Comparison of ENCODE assay signal across 10 mouse cellular contexts in genomic region chr15:82144157-82144556, GRCm38 (mm10). TPM values are rescaled to one million over a fixed set of nuclear protein-coding genes. Genes with fewer than 3 reads are reported as not detected.
DNase-seq lines count a peak whose midpoint lies in the region; ATAC-seq and TF ChIP-seq lines count a peak whose summit lies in the region.
"Had no signal": no experiment of that assay in that cellular context is flagged by ENCODE, and none has a peak within 500 bp of the region (broad histone marks: within the 10 kb centered on the region; RNA-seq: fewer than 3 reads in every experiment).

No protein-coding gene starts in this region.

- H3K4me2 ChIP-seq in lung, postnatal 0 days (replicated peaks; ENCODE audit: low read depth, low read length), result no peak overlapping the region
- H3K4me2 ChIP-seq in liver, embryonic 13.5 days, result no peak overlapping the region
- H3K4me2 ChIP-seq in neural tube, embryonic 15.5 days, result no peak overlapping the region
- H3K4me2 ChIP-seq: lung, embryonic 15.5 days had no signal

- H3K27ac ChIP-seq in lung, postnatal 0 days (ENCODE audit: low read length), result peak overlapping the region; percentile 20; the same call in 1 of the 2 replicates
- H3K27ac ChIP-seq in hindbrain, embryonic 10.5 days, result peak overlapping the region; percentile 99
- H3K27ac ChIP-seq in liver, embryonic 13.5 days, result peak overlapping the region; percentile 56
- H3K27ac ChIP-seq in neural tube, embryonic 15.5 days (replicated peaks), result peak overlapping the region; percentile 97; the same call in 1 of the 2 replicates

- no peak overlapping the region for H3K4me3 ChIP-seq in lung, postnatal 0 days (ENCODE audit: low read depth, low read length)
- H3K4me3 ChIP-seq in lung, adult 2 months (replicated peaks; ENCODE audit: extremely low read depth, low read depth, low read length), result no peak overlapping the region
- no peak overlapping the region for H3K4me3 ChIP-seq in hindbrain, embryonic 10.5 days
- no peak overlapping the region for H3K4me3 ChIP-seq in liver, embryonic 13.5 days (replicated peaks)
- H3K4me3 ChIP-seq in neural tube, embryonic 15.5 days (replicated peaks), result no peak overlapping the region
- H3K4me3 ChIP-seq: lung, embryonic 15.5 days had no signal

- H3K9me3 ChIP-seq in lung, postnatal 0 days (ENCODE audit: low read length), result no peaks in the 10 kb centered on the region
- H3K9me3 ChIP-seq in hindbrain, embryonic 10.5 days, result no peaks in the 10 kb centered on the region
- no peaks in the 10 kb centered on the region for H3K9me3 ChIP-seq in liver, embryonic 13.5 days (replicated peaks)
- H3K9me3 ChIP-seq in neural tube, embryonic 15.5 days (replicated peaks), result no peaks in the 10 kb centered on the region
- H3K9me3 ChIP-seq: lung, embryonic 15.5 days had no signal

- H3K27me3 ChIP-seq in lung, postnatal 0 days (replicated peaks; ENCODE audit: insufficient read depth, low read length), result no peaks in the 10 kb centered on the region
- H3K27me3 ChIP-seq in hindbrain, embryonic 10.5 days (ENCODE audit: insufficient read depth, poor library complexity, severe bottlenecking), result no peaks in the 10 kb centered on the region
- no peaks in the 10 kb centered on the region for H3K27me3 ChIP-seq in liver, embryonic 13.5 days
- H3K27me3 ChIP-seq in neural tube, embryonic 15.5 days (replicated peaks), result no peaks in the 10 kb centered on the region
- H3K27me3 ChIP-seq: lung, embryonic 15.5 days had no signal

- 80% methylated on average over 5 of the region's 5 CpGs for WGBS in lung, postnatal 0 days
- 60% methylated on average over 5 of the region's 5 CpGs for WGBS in lung, adult 2 months
- WGBS in hindbrain, embryonic 10.5 days, result 89% methylated on average over 5 of the region's 5 CpGs
- 75% methylated on average over 5 of the region's 5 CpGs for WGBS in liver, embryonic 13.5 days (ENCODE audit: insufficient replicate concordance)
- 84% methylated on average over 5 of the region's 5 CpGs for WGBS in neural tube, embryonic 15.5 days

- 0 out of 2 replicates have a peak, but pooled peaks cover 2% of the 10 kb centered on the region for H3K36me3 ChIP-seq in lung, postnatal 0 days (ENCODE audit: insufficient read depth, low read length)
- H3K36me3 ChIP-seq in hindbrain, embryonic 10.5 days, result peaks cover 20% of the 10 kb centered on the region
- H3K36me3 ChIP-seq in liver, embryonic 13.5 days, result peaks cover 18% of the 10 kb centered on the region
- H3K36me3 ChIP-seq in neural tube, embryonic 15.5 days, result peaks cover 6% of the 10 kb centered on the region

- DNase-seq in lung, postnatal 0 days (ENCODE audit: low spot score), result peak; percentile 65
- DNase-seq in lung, adult 2 months, result no peak
- DNase-seq in hindbrain, embryonic 10.5 days (ENCODE audit: low spot score), result no peak
- no peak for DNase-seq in liver, embryonic 13.5 days
- DNase-seq in adrenal gland, postnatal 14 days, result no peak
- no peak for DNase-seq in heart, adult 11 months
- DNase-seq: gastrocnemius, postnatal 14 days had no signal

- no peak for TF ChIP-seq CTCF in lung, postnatal 0 days (IDR thresholded peaks at IDR 0.05)
- TF ChIP-seq CTCF in lung, adult 2 months (IDR thresholded peaks at IDR 0.05; ENCODE audit: insufficient read depth, low read length), result no peak

- TF ChIP-seq EP300 in lung, postnatal 0 days (IDR thresholded peaks at IDR 0.05), result 0 out of 2 replicates have a peak, but pooled peaks have one; percentile 18

- H3K9ac ChIP-seq in lung, postnatal 0 days (replicated peaks; ENCODE audit: low read depth), result no peak overlapping the region; the same call in 1 of the 2 replicates
- no peak overlapping the region for H3K9ac ChIP-seq in liver, embryonic 13.5 days
- H3K9ac ChIP-seq in neural tube, embryonic 15.5 days (replicated peaks), result no peak overlapping the region
- H3K9ac ChIP-seq: lung, embryonic 15.5 days had no signal

- no peak for ATAC-seq in lung, postnatal 0 days
- ATAC-seq in liver, embryonic 13.5 days (ENCODE audit: low read depth), result no peak
- no peak for ATAC-seq in neural tube, embryonic 15.5 days (ENCODE audit: low FRiP score)
- no peak for ATAC-seq in CD4-positive, CD25-positive, alpha-beta regulatory T cell, adult 4 months

- no peak for TF ChIP-seq POLR2A in lung, adult 2 months (IDR thresholded peaks at IDR 0.05; ENCODE audit: borderline replicate concordance, extremely low read depth, low read depth, low read length)

- H3K4me1 ChIP-seq in lung, postnatal 0 days (ENCODE audit: insufficient read depth, low read depth, low read length), result peaks cover 13% of the 10 kb centered on the region; the same call in 1 of the 2 replicates
- peaks cover 10% of the 10 kb centered on the region for H3K4me1 ChIP-seq in lung, adult 2 months (ENCODE audit: control insufficient read depth, insufficient read depth, low read length)
- H3K4me1 ChIP-seq in hindbrain, embryonic 10.5 days (replicated peaks), result peaks cover 49% of the 10 kb centered on the region
- H3K4me1 ChIP-seq in liver, embryonic 13.5 days (replicated peaks), result peaks cover 59% of the 10 kb centered on the region
- peaks cover 31% of the 10 kb centered on the region for H3K4me1 ChIP-seq in neural tube, embryonic 15.5 days

RNA-seq across cellular contexts. Expression of gene Srebf2, which starts 2.8 kb away (rescaled TPM):
- 113 and 115 TPM in 2 replicates for polyA plus RNA-seq in lung, postnatal 0 days (2015; fragmentation: Nextera tagmentation; extraction: Ambion mirVana)
- polyA plus RNA-seq in lung, adult 2 months (2012; rRNA removed), result 261 and 292 TPM in 2 replicates
- 211 and 242 TPM in 2 replicates for polyA plus RNA-seq in hindbrain, embryonic 10.5 days (2016; fragmentation: Nextera tagmentation; extraction: Ambion mirVana)
- polyA plus RNA-seq in liver, embryonic 13.5 days (2015; fragmentation: Nextera tagmentation; extraction: Ambion mirVana), result 64.2 and 70.2 TPM in 2 replicates
- polyA plus RNA-seq in neural tube, embryonic 15.5 days (2015; fragmentation: Nextera tagmentation; extraction: Ambion mirVana), result 187 and 190 TPM in 2 replicates
- 46.9 and 49.2 TPM in 2 replicates for total RNA-seq in adrenal gland, postnatal 14 days (2021)
- polyA plus RNA-seq in CD4-positive, CD25-positive, alpha-beta regulatory T cell, adult 4 months (2017; shearing (Covaris generic)), result 10 to 100 TPM; 32.2 to 56.0 TPM

RNA-seq across cellular contexts. Expression of gene Ccdc134, which starts 16.4 kb away (rescaled TPM):
- polyA plus RNA-seq in lung, postnatal 0 days (2015; fragmentation: Nextera tagmentation; extraction: Ambion mirVana), result 10.4 and 10.8 TPM in 2 replicates
- polyA plus RNA-seq in lung, adult 2 months (2012; rRNA removed), result 7.9 and 10.9 TPM in 2 replicates
- polyA plus RNA-seq in hindbrain, embryonic 10.5 days (2016; fragmentation: Nextera tagmentation; extraction: Ambion mirVana), result 19.6 and 23.4 TPM in 2 replicates
- 8.2 and 9.9 TPM in 2 replicates for polyA plus RNA-seq in liver, embryonic 13.5 days (2015; fragmentation: Nextera tagmentation; extraction: Ambion mirVana)
- polyA plus RNA-seq in neural tube, embryonic 15.5 days (2015; fragmentation: Nextera tagmentation; extraction: Ambion mirVana), result 11.1 and 13.6 TPM in 2 replicates
- 6.6 and 12.1 TPM in 2 replicates for total RNA-seq in adrenal gland, postnatal 14 days (2021)
- polyA plus RNA-seq in CD4-positive, CD25-positive, alpha-beta regulatory T cell, adult 4 months (2017; shearing (Covaris generic)), result 10 to 100 TPM; 18.5 to 26.0 TPM

Comparison
In these comparisons a context has a peak if more than half of its experiments do, and no peak if none do; other contexts are left out.
1. H3K27ac ChIP-seq: peak in every context shown above with its lines; median percentile 99 in hindbrain, embryonic 10.5 days; 97 in neural tube, embryonic 15.5 days; 56 in liver, embryonic 13.5 days; 20 in lung, postnatal 0 days.